Mouse (Mus musculus) liver, embryonic 13.5 days (tissue): ENCODE data around the gene Cul4a. TPM values are rescaled to one million over a fixed set of nuclear protein-coding genes. Genes with fewer than 3 reads are reported as not detected.

Experiments
- ATAC-seq: fragments of 200-750 bp; cut with Nextera tagmentation; 2 replicates; pipeline ENCODE4 v1.8.0; 2017; ENCODE audit warnings: low read depth, mild to moderate bottlenecking, moderate number of reproducible peaks, moderate library complexity
- DNase-seq: peaks from one replicate; pipeline ENCODE4 v3.0.0; 2022
- H3K27ac ChIP-seq: fragments of 300-500 bp; sonication (generic); 2 replicates; pipeline ENCODE4 v1.5.1; 2015; ENCODE audit warnings: moderate library complexity, mild to moderate bottlenecking, inconsistent platforms
- H3K27me3 ChIP-seq: fragments of 300-500 bp; sonication (generic); 2 replicates; pipeline ENCODE4 v1.6.1; 2015; ENCODE audit warnings: mild to moderate bottlenecking, inconsistent platforms
- H3K36me3 ChIP-seq: fragments of 300-500 bp; sonication (generic); 2 replicates; pipeline ENCODE4 v1.6.1; 2015; ENCODE audit warnings: mild to moderate bottlenecking, inconsistent platforms
- H3K4me1 ChIP-seq: fragments of 300-500 bp; sonication (generic); replicated peaks from 2 replicates; pipeline ENCODE4 v1.6.1; 2015; ENCODE audit warnings: inconsistent platforms
- H3K4me2 ChIP-seq: fragments of 300-500 bp; sonication (generic); 2 replicates; pipeline ENCODE4 v1.6.1; 2015; ENCODE audit warnings: inconsistent platforms, mild to moderate bottlenecking, moderate library complexity
- H3K4me3 ChIP-seq: fragments of 300-500 bp; sonication (generic); replicated peaks from 2 replicates; pipeline ENCODE4 v1.5.1; 2015; ENCODE audit warnings: mild to moderate bottlenecking, inconsistent platforms
- H3K9ac ChIP-seq: fragments of 300-500 bp; sonication (generic); 2 replicates; pipeline ENCODE4 v1.6.1; 2015; ENCODE audit warnings: mild to moderate bottlenecking, inconsistent platforms
- H3K9me3 ChIP-seq: fragments of 300-500 bp; sonication (generic); replicated peaks from 2 replicates; pipeline ENCODE4 v1.6.1; 2016; ENCODE audit warnings: inconsistent platforms
- WGBS: fragments of 180-500 bp; shearing (Covaris S2); methylation state at CpG from one replicate; pipeline ENCODE4 v1.1.7; 2015; ENCODE audit not compliant: insufficient replicate concordance; 5-methylcytosine and 5-hydroxymethylcytosine counted together
- polyA plus RNA-seq: library from polyadenylated mRNA; unstranded; fragments of >200 nt; fragmentation: Nextera tagmentation; extraction: Ambion mirVana; gene quantifications from 2 replicates; pipeline ENCODE4 v1.2.1, GENCODE M21; 2015

The Cul4a gene
- polyA plus RNA-seq, 1 experiment from 2014 or later, result 74.1 TPM

- 74% methylated on average over 9 of the region's 9 CpGs for WGBS
- Histone ChIP-seq H3K9me3 (no peaks in the 10 kb centered on the region), H3K27ac (no peak overlapping the region), H3K9ac (no peak overlapping the region), H3K4me1 (peaks cover 17% of the 10 kb centered on the region), H3K4me2 (no peak overlapping the region), H3K4me3 (no peak overlapping the region), H3K36me3 (peaks cover 39% of the 10 kb centered on the region), H3K27me3 (no peaks in the 10 kb centered on the region)
- DNase-seq, result no peak
- no peak for ATAC-seq
Measured at GRCm38 (mm10) chr8:13180408-13180807, 75.0 kb downstream of the Cul4a start.

DNA sequence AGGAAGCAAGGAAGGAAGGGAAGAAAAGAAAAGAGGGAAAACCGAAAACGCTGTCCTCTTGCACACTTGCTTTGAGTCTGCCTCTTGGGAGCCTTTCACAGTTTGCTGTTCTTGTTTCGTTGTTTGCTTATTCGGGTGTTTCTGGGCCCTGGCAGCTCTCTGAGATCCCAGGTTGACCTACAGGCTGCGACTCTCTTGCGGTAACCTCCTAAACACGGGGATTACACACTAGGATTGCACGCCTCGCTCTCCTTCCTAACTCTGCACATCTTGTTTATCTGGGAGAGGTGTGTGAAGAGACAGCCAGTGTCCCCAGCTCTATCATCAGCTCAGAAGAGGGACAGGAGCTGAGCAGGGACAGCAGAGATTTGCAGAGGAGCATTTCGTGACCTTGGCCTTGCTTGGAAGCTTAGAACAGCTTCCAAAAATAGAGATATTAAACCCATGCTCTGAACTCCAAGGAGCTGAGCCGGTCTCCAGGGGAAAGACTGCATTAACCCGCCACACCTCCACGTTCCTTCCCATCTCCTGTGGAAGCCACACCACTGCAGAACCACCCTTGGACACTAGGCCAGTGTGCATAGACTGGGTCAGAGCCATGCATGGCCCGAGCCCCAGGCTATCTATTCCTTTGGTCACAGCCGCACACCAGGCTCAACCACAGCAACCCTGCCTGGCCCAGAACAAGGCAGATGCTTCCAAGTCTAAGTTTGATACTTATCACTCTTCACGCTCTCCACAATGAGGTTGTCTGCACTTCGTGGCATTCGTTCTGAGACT is 75.7 kb downstream of the Cul4a start:
- H3K36me3 ChIP-seq, result peaks cover 39% of the 10 kb centered on the region
- no peak overlapping the region for H3K9ac ChIP-seq
- DNase-seq (no peak), ATAC-seq (peak; percentile 56; the same call in 1 of the 2 replicates)
- H3K4me3 ChIP-seq, result no peak overlapping the region
- H3K27ac ChIP-seq, result no peak overlapping the region; the same call in 1 of the 2 replicates
- H3K9me3 ChIP-seq, result no peaks in the 10 kb centered on the region
- no peaks in the 10 kb centered on the region for H3K27me3 ChIP-seq
- H3K4me2 ChIP-seq, result no peak overlapping the region
- whole genome bisulfite sequencing, result 59% methylated on average over 18 of the region's 18 CpGs
- peaks cover 17% of the 10 kb centered on the region for H3K4me1 ChIP-seq

DNA sequence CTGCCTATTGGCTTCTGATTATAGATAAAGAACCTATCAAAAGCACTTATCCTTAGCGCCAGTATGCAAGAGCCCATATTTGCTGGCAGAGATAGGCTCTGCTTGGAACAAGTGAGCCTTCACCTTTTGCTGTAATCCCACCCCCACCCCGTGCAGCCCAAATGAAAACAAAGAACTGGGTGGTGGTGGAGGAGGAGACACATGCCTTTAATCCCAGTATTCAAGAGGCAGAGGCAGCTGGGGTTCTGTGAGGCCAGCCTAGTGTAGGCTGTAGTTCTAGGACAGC is 76.2 kb downstream of the Cul4a start:
- ATAC-seq (peak; percentile 61), DNase-seq (no peak)

GRCm38 (mm10) chr8:13186819-13187218 is 81.4 kb downstream of the Cul4a start:
- peaks cover 6% of the 10 kb centered on the region for H3K4me1 ChIP-seq
- H3K27ac ChIP-seq, result no peak overlapping the region
- no peak overlapping the region for H3K9ac ChIP-seq
- 71% methylated on average over 8 of the region's 8 CpGs for whole genome bisulfite sequencing
- no peak overlapping the region for H3K4me2 ChIP-seq
- ATAC-seq (no peak), DNase-seq (no peak)
- no peak overlapping the region for H3K4me3 ChIP-seq
- H3K9me3 ChIP-seq, result no peaks in the 10 kb centered on the region
- peaks cover 33% of the 10 kb centered on the region for H3K36me3 ChIP-seq
- no peaks in the 10 kb centered on the region for H3K27me3 ChIP-seq

More for the DNA sequence above, 76.2 kb downstream of the Cul4a start:
- H3K36me3 ChIP-seq, result peaks cover 38% of the 10 kb centered on the region
- no peaks in the 10 kb centered on the region for H3K27me3 ChIP-seq
- no peak overlapping the region for H3K4me3 ChIP-seq
- WGBS, result 28% methylated on average over 2 of the region's 2 CpGs
- no peak overlapping the region for H3K4me2 ChIP-seq
- no peak overlapping the region for H3K9ac ChIP-seq
- H3K4me1 ChIP-seq, result peaks cover 17% of the 10 kb centered on the region
- H3K9me3 ChIP-seq, result no peaks in the 10 kb centered on the region
- no peak overlapping the region for H3K27ac ChIP-seq

GRCm38 (mm10) chr8:13187229-13187628 is 81.8 kb downstream of the Cul4a start:
- WGBS, result 70% methylated on average over 9 of the region's 9 CpGs
- peaks cover 2% of the 10 kb centered on the region for H3K4me1 ChIP-seq
- H3K27ac ChIP-seq, result no peak overlapping the region
- H3K4me3 ChIP-seq, result no peak overlapping the region
- H3K36me3 ChIP-seq, result peaks cover 33% of the 10 kb centered on the region
- H3K9ac ChIP-seq, result no peak overlapping the region
- ATAC-seq, result no peak
- DNase-seq, result no peak
- H3K27me3 ChIP-seq, result no peaks in the 10 kb centered on the region
- H3K4me2 ChIP-seq, result no peak overlapping the region
- H3K9me3 ChIP-seq, result no peaks in the 10 kb centered on the region

DNA sequence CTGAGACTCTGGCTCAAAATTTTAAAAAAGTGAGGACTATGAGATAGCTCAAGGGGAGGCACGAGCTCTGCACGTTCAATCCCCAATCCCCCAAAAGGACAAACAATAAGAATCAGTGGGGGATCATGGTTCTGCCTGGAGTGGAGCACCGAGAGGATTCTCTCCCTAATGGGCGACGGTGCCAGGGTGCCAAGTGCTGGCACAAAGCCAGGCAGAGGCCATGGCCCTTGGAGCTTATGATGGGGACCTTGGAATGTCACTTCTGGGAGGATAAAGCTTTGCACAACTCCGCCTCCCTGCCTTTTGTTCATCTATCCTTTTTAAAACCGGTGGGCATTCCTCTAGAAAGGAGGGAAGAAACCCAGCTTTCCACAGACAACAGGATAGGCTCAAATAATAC is 82.2 kb downstream of the Cul4a start:
- H3K27ac ChIP-seq, result no peak overlapping the region
- H3K27me3 ChIP-seq, result no peaks in the 10 kb centered on the region
- WGBS, result 72% methylated on average over 7 of the region's 7 CpGs
- H3K36me3 ChIP-seq, result peaks cover 33% of the 10 kb centered on the region
- no peaks in the 10 kb centered on the region for H3K9me3 ChIP-seq
- no peak overlapping the region for H3K9ac ChIP-seq
- H3K4me1 ChIP-seq, result no peaks in the 10 kb centered on the region
- H3K4me3 ChIP-seq, result no peak overlapping the region
- ATAC-seq, result no peak
- H3K4me2 ChIP-seq, result no peak overlapping the region
- DNase-seq, result no peak

DNA sequence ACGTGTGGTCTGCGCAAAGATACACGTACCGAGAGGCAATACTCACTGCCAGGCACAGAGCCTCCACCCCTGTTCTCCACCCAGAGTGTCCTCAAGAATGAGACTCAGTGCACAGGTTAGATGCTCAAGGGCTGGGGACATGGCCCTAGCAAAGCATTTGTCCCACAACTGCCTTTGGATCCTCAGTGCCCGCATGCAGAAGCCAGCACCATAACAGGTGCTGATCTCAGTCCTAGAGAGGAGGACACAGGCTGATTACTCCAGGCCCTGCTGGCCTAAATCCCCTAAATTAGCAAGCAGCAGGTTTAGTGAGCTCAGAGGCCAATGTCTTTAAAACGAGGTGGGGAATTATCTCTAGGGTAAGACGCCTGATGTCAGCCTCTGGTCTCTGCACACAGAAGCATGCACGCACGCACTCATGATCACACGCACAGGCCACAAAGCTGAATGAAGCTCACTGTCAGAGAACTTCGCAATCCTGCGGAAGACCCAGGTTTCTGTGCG is 82.7 kb downstream of the Cul4a start:
- WGBS, result 86% methylated on average over 13 of the region's 13 CpGs
- H3K9me3 ChIP-seq, result no peaks in the 10 kb centered on the region
- H3K27ac ChIP-seq, result no peak overlapping the region
- H3K4me2 ChIP-seq, result no peak overlapping the region
- no peak overlapping the region for H3K9ac ChIP-seq
- H3K36me3 ChIP-seq, result peaks cover 33% of the 10 kb centered on the region
- no peak overlapping the region for H3K4me3 ChIP-seq
- ATAC-seq (no peak), DNase-seq (no peak)
- peaks cover under 1% of the 10 kb centered on the region for H3K4me1 ChIP-seq
- no peaks in the 10 kb centered on the region for H3K27me3 ChIP-seq

DNA sequence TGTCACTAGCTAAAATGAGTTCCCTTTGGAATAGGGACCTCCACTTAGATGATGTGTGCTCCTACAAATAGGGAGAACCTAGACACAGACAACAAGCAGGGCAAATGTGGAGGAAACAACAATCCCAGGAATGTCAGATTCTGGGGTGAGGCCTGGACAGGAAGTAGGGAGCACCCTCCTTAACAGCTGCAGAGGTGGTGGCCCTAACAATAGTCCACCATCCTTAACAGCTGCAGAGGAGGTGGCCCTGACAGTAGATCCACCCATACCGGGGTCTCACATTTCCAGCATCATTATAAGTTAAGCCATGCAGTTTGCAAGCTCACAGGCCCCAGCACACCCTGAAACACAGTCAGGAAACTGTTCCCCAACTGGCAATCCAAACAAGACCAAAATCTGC is 83.4 kb downstream of the Cul4a start:
- H3K9ac ChIP-seq, result no peak overlapping the region
- no peak overlapping the region for H3K4me2 ChIP-seq
- no peaks in the 10 kb centered on the region for H3K27me3 ChIP-seq
- ATAC-seq (no peak), DNase-seq (no peak)
- 84% methylated on average over 1 of the region's 1 CpGs for WGBS
- H3K4me3 ChIP-seq, result no peak overlapping the region
- peaks cover 6% of the 10 kb centered on the region for H3K4me1 ChIP-seq
- H3K9me3 ChIP-seq, result no peaks in the 10 kb centered on the region
- H3K27ac ChIP-seq, result no peak overlapping the region
- H3K36me3 ChIP-seq, result peaks cover 33% of the 10 kb centered on the region

- ATAC-seq (no peak), DNase-seq (no peak)
- no peak overlapping the region for H3K4me3 ChIP-seq
- H3K4me2 ChIP-seq, result no peak overlapping the region
- H3K27me3 ChIP-seq, result no peaks in the 10 kb centered on the region
- peaks cover 23% of the 10 kb centered on the region; the same call in 1 of the 2 replicates for H3K36me3 ChIP-seq
- H3K4me1 ChIP-seq, result peaks cover 13% of the 10 kb centered on the region
- no peak overlapping the region for H3K27ac ChIP-seq
- no peak overlapping the region for H3K9ac ChIP-seq
- 84% methylated on average over 8 of the region's 8 CpGs for WGBS
- H3K9me3 ChIP-seq, result no peaks in the 10 kb centered on the region
Measured at GRCm38 (mm10) chr8:13190235-13190634, 84.8 kb downstream of the Cul4a start.

DNA sequence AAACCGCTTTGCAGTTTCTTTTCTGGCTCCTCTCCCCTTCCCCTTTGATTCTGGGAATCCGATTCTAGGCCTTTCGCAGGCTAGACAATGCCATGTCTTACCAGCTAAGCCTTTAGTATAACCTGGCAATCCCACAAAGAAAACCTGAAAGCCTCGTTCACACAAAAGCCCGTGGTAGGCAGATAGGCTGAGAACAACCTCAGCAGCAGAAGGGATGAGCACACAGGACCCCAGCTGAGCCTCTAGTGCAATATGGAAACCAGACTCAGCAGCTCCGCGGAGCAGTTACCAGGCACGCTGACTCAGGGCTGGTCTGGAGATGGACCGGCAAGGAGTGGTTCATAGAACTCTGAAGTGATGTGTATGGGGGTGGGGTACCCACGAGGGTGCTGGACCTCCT is 89.4 kb downstream of the Cul4a start:
- no peak for DNase-seq
- no peak for ATAC-seq
- no peaks in the 10 kb centered on the region for H3K36me3 ChIP-seq
- 54% methylated on average over 10 of the region's 10 CpGs for WGBS
- H3K9me3 ChIP-seq, result no peaks in the 10 kb centered on the region
- no peak overlapping the region for H3K9ac ChIP-seq
- H3K27me3 ChIP-seq, result no peaks in the 10 kb centered on the region; the same call in 1 of the 2 replicates
- no peak overlapping the region for H3K4me3 ChIP-seq
- H3K4me2 ChIP-seq, result no peak overlapping the region
- H3K27ac ChIP-seq, result no peak overlapping the region; the same call in 1 of the 2 replicates
- H3K4me1 ChIP-seq, result peaks cover 45% of the 10 kb centered on the region

DNA sequence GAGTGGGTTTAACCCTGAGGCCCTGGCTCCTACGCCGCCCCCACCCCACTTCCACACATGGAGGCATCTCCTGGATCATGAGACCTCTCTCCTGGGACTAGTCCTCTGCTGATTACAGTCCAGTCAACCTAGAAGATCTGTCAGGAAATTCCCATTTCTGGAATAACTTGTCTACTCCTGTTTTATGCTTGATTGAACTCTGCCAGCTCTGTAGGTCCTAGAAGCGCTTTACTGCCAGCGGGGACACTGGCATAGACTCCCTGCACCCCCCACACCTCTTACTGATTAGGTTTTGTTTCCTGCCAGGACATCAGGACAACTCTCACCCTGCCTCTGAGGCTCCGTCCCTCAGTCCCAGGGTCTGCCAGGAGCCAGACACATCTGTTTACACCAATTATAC is 92.1 kb downstream of the Cul4a start:
- Histone ChIP-seq H3K27ac (no peak overlapping the region; the same call in 1 of the 2 replicates), H3K9ac (no peak overlapping the region), H3K4me2 (no peak overlapping the region), H3K27me3 (no peaks in the 10 kb centered on the region; the same call in 1 of the 2 replicates), H3K4me1 (peaks cover 59% of the 10 kb centered on the region), H3K36me3 (no peaks in the 10 kb centered on the region), H3K4me3 (no peak overlapping the region), H3K9me3 (no peaks in the 10 kb centered on the region)
- no peak for DNase-seq
- ATAC-seq, result no peak
- 81% methylated on average over 5 of the region's 5 CpGs for WGBS
